Mouse (Mus musculus): ENCODE data around the gene Galnt15.

Galnt15 gene

GRCm38 (mm10) chr14:32028681-32029091, at the start of gene Galnt15:
Gene Galnt15 (plus strand): TSS chr14:32028989.
- peak; percentile 20 for DNase-seq

DNA sequence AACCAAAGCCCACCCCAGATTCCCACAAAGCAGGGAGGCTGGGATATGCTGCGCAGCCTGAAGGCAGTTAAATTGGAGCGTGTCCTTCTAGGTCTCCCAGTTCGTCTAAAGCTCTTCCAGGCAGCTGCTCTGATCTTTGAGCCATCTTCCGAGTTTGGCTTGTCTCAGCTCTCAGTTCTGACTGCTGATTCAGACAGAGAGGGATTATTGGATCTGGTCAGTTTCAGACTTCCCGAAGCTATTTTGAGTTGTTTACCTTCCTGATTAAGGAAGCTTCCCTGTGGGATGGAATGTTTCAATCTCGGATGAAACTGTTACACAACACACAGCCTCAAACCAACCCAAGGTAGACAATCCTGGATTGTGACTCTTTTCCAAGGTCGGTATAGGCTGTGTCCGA, 34.8 kb upstream of the Galnt15 start:
- no peak for DNase-seq

DNA sequence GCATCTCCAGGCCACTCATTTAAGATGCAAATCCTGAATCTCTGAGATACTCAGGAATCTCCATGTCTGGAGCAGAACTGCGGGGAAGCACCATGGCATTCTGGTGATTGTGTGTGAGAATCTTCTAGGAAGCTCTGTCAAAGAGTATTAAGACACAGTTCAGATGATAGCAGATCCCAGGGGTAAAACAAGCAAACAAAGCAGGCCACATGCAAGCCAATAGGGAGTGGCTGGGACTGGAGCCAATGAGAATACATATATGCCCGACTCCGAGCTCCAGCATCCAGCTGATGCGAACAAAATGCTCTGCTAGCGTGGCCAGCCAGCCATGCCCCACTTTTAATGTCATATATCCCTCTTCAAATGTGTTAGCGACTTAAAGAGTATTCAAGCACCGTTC, 27.8 kb upstream of the Galnt15 start:
- no peak for DNase-seq

GRCm38 (mm10) chr14:32002502-32003338, 26.1 kb upstream of the Galnt15 start:
- peak; percentile 19 for DNase-seq

GRCm38 (mm10) chr14:32003904-32004596, 24.7 kb upstream of the Galnt15 start:
- no peak for DNase-seq

- no peak for DNase-seq
Measured at GRCm38 (mm10) chr14:32005673-32006261, 23.0 kb upstream of the Galnt15 start.

DNA sequence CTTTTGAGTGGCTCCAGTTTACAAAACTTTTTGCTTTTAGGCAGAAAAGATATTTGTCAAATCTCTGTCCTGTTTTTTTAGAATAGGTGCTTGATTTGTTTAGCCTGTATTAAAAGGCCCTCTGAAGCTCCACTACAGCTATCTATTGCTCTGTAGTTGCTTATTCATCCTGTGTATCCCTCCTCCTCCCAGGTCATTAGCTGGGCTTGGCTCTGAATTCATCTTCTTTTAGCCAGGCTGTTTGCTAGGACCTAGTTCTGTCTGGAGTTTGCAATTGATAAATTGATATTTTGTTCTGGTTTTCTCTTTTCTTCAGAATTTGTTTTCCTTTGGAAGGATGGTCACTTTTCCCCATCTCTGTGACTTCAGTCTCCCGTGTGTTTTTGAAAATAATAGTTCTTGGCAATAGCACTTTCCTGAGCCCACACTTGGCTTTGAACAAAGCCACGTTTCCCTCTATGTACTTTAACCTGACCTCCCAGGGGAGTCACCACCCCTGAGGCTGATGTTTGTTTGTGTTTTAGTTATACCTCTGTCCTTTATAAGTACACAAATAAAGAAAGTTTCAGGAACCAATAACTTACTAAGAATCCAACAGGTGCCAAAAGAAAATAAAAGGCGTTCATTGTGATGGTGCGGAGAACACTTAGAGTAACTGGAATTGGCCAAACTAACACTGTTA, 21.0 kb upstream of the Galnt15 start:
- DNase-seq, result no peak

- no peak for DNase-seq
Measured at GRCm38 (mm10) chr14:32009715-32010114, 19.1 kb upstream of the Galnt15 start.

DNA sequence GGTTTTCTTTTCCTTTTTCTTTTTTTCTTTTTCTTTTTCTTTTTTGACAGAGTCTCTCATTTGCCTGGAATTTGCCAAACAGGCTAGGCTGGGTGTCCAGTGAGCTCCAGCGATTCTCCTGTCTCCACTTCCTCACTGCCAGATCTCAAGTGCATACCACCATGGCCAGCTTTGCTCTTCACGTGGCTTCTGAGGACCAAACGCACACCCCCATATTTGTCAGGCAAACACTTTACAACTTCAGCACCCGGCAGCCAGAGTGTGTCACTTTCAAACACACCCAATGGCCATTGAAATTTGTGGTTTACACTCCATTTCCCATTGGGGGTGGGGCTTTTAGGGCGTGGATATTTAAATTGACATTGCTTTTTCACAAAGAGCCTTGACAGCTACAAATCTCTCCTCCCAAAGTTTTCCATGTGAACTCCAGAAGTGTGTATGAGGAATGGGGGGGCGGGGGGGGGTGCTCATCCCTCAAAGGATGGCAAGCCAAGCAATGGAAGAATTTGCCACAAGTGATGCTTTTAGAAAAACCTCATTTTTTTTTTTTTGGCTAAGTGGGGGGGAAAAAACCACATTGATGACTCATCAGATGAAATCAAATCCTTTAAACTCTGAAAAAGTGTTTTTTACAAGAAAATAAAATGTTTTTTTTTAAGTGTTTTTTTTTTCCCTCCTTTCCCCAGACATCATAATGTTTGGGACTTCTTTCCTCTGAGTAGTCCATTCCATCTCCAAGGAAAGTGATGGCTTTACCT, 17.1 kb upstream of the Galnt15 start:
- no peak for DNase-seq

- no peak for DNase-seq
Measured at GRCm38 (mm10) chr14:32015131-32015770, 13.5 kb upstream of the Galnt15 start.

DNA sequence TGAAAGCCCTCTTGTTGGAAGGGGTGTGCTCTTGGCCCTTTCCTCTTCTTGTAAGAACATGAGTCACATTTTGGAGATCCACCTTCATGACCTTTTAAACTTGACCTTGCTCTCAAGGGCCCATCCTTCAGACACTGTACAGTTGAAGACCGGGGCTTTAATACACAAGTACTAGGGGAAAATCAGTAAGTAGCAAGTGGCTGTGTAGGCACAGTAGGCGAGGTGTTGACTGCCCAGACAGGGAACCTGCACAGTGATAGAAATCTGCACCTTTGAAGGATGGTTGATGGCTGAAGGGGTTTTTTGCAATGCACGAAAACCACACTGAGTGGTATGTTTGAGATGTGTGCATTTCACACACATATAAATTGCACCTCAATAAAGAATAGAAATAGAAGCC, 12.3 kb upstream of the Galnt15 start:
- no peak for DNase-seq

- DNase-seq, result peak; percentile 70
Measured at GRCm38 (mm10) chr14:32016921-32017320, 11.9 kb upstream of the Galnt15 start.

DNA sequence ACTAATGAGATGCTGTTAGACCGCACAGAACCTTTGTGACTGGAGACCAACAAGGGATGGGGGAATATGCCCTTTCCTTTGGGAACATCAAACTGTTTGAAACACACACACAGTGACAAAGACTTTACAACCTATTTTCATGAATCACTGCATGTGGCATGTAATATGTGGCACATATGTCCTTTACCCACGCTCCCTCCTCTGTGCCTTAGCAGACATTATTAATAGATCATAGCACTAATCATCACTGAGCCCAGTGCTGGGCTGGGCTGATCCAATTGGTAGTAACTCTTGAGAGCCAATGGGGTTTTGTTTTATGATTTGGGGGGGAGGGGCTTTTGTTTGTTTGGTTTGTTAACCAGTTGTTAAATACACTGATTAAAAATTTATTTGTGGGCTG, 11.3 kb upstream of the Galnt15 start:
- no peak for DNase-seq

- DNase-seq, result no peak
Measured at GRCm38 (mm10) chr14:32019091-32019490, 9.7 kb upstream of the Galnt15 start.

DNA sequence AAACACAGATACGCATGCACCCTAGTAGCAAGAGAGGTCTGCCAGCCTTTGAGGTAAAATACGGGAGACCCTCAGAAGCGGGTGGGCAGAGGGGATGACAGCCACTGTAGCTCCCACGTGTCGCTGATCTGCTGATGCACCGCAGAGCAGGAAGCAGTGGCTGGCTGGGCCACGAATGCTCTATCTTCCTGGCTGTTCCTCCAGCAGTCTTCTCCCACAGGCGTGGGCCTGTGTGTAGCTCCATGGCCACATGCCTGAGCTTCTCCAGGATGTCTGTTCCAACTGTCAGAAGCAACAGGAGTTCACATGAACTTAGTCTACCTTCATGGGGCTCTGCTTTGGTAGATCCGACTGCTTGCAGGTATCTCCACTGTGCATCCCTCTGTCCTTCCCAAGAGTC, 6.8 kb upstream of the Galnt15 start:
- DNase-seq, result no peak

GRCm38 (mm10) chr14:32022450-32022849, 6.3 kb upstream of the Galnt15 start:
- DNase-seq, result no peak

DNA sequence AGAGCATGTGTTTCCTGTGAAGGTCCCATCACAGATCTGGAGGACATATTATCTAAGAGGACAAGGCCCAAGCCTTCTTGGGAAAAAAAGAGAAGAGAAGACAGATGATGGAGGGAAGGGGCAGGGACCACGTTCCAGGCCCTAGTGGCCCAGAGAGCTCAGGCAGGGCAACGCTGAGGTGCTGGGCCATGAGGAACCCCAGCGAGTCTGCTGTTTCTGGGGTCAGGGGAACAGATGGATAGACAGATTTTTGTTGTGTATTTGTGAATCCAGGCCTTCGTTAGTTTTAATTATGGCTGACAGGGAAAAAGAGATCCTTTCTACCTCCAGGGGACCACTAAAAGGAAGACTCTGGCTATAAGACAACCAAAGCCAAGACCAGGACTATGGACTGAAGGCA, 4.9 kb upstream of the Galnt15 start:
- DNase-seq, result no peak

GRCm38 (mm10) chr14:32027218-32027617, 1.6 kb upstream of the Galnt15 start:
- DNase-seq, result no peak

GRCm38 (mm10) chr14:32029411-32029992, 713 bp downstream of the Galnt15 start:
- no peak for DNase-seq

GRCm38 (mm10) chr14:32030073-32030472, 1.3 kb downstream of the Galnt15 start:
- DNase-seq, result no peak

GRCm38 (mm10) chr14:32032522-32032921, 3.7 kb downstream of the Galnt15 start:
- DNase-seq, result peak; percentile 60

DNA sequence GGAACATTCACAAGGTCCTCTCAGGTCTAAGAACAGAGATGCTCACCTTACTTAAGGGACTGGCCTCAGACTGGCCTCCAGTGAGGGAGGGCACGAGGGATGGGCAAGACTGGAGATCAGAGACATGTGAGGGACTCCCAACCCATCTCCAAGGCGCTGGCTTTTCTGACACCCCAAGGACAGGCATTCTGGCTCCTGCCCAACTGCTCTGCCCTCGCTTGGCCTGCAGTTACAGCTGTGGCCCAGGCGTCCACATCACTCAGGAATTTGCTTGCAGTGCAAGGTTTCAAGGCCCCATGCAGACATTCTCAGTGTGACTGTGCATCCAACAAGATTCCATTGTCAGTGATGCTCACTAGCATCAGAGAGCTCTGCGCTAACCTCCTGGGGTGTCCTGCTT, 7.7 kb downstream of the Galnt15 start:
- DNase-seq, result no peak

Data from right cerebral cortex, postnatal 4 days (tissue).